Mouse (Mus musculus) lung, embryonic 15.5 days (tissue): ENCODE measurements around the gene 1500009C09Rik. TPM values are rescaled to one million over a fixed set of nuclear protein-coding genes. Genes with fewer than 3 reads are reported as not detected.
"Not testable (repeated sequence)": the region's sequence is repeated elsewhere in the genome, so short reads cannot be mapped to it uniquely, and the experiment has no call there.

Experiments used
- ATAC-seq: fragments of 200-750 bp; cut with Nextera tagmentation; 2 replicates; pipeline ENCODE4 v1.8.0; 2017; ENCODE audit warnings: moderate number of reproducible peaks, borderline replicate concordance; ENCODE audit not compliant: low FRiP score, low TSS enrichment; ENCODE audit errors: extremely low read depth
- H3K27ac ChIP-seq: fragments of 300-500 bp; sonication (generic); 2 replicates; pipeline ENCODE4 v1.5.1; 2015; ENCODE audit warnings: moderate library complexity, mild to moderate bottlenecking, inconsistent platforms
- H3K27me3 ChIP-seq: fragments of 300-500 bp; sonication (generic); 2 replicates; pipeline ENCODE4 v1.6.1; 2015; ENCODE audit warnings: inconsistent platforms
- H3K36me3 ChIP-seq: fragments of 300-500 bp; sonication (generic); 2 replicates; pipeline ENCODE4 v1.6.1; 2015; ENCODE audit warnings: inconsistent platforms
- H3K4me1 ChIP-seq: fragments of 300-500 bp; sonication (generic); 2 replicates; pipeline ENCODE4 v1.6.1; 2015; ENCODE audit warnings: inconsistent platforms
- H3K4me2 ChIP-seq: fragments of 300-500 bp; sonication (generic); 2 replicates; pipeline ENCODE4 v1.6.1; 2015; ENCODE audit warnings: inconsistent platforms, mild to moderate bottlenecking, moderate library complexity
- H3K4me3 ChIP-seq: fragments of 300-500 bp; sonication (generic); 2 replicates; pipeline ENCODE4 v1.5.1; 2015; ENCODE audit warnings: mild to moderate bottlenecking, inconsistent platforms
- H3K9ac ChIP-seq: fragments of 300-500 bp; sonication (generic); 2 replicates; pipeline ENCODE4 v1.6.1; 2015; ENCODE audit warnings: inconsistent platforms
- H3K9me3 ChIP-seq: fragments of 300-500 bp; sonication (generic); 2 replicates; pipeline ENCODE4 v1.6.1; 2016; ENCODE audit warnings: inconsistent platforms
- WGBS: fragments of 180-500 bp; shearing (Covaris S2); methylation state at CpG from one replicate; pipeline ENCODE4 v1.1.7; 2015; 5-methylcytosine and 5-hydroxymethylcytosine counted together
- polyA plus RNA-seq: library from polyadenylated mRNA; unstranded; fragments of >200 nt; fragmentation: Nextera tagmentation; extraction: Ambion mirVana; gene quantifications from 2 replicates; pipeline ENCODE4 v1.2.1, GENCODE M21; 2015

1500009C09Rik gene
- polyA plus RNA-seq, 1 experiment from 2014 or later: not detected

- 68% methylated on average over 3 of the region's 3 CpGs for WGBS
- peak overlapping the region; percentile 96 for H3K4me2 ChIP-seq
- ATAC-seq: no peak
- H3K27ac ChIP-seq: no peak overlapping the region
- H3K4me1 ChIP-seq: peaks cover 10% of the 10 kb centered on the region
- H3K4me3 ChIP-seq: peak overlapping the region; percentile 94
- no peaks in the 10 kb centered on the region for H3K27me3 ChIP-seq
- peak overlapping the region; percentile 69 for H3K9ac ChIP-seq
- H3K36me3 ChIP-seq: no peaks in the 10 kb centered on the region; the same call in 1 of the 2 replicates
- H3K9me3 ChIP-seq: no peaks in the 10 kb centered on the region
Measured at GRCm38 (mm10) chr15:82243311-82243710, 8.9 kb upstream of the 1500009C09Rik start.

- Histone ChIP-seq H3K27ac (peak overlapping the region; percentile 91; the same call in 1 of the 2 replicates), H3K36me3 (no peaks in the 10 kb centered on the region; the same call in 1 of the 2 replicates), H3K9me3 (no peaks in the 10 kb centered on the region), H3K4me3 (peak overlapping the region; percentile 94), H3K4me2 (peak overlapping the region; percentile 96), H3K27me3 (no peaks in the 10 kb centered on the region), H3K4me1 (peaks cover 10% of the 10 kb centered on the region), H3K9ac (peak overlapping the region; percentile 69)
- WGBS: 3% methylated on average over 12 of the region's 12 CpGs
- ATAC-seq: no peak; the same call in none of the 2 replicates
Measured at GRCm38 (mm10) chr15:82243742-82244114, 8.5 kb upstream of the 1500009C09Rik start.

- H3K4me1 ChIP-seq: peaks cover 10% of the 10 kb centered on the region
- peak; percentile 97 for ATAC-seq
- WGBS: under 1% methylated on average over 65 of the region's 65 CpGs
- peak within 1 kb of the TSS; percentile 96 for H3K4me2 ChIP-seq
- no peaks in the 10 kb centered on the region; the same call in 1 of the 2 replicates for H3K36me3 ChIP-seq
- peak within 1 kb of the TSS; percentile 91 for H3K27ac ChIP-seq
- H3K9ac ChIP-seq: peak within 1 kb of the TSS; percentile 69
- no peaks in the 10 kb centered on the region for H3K9me3 ChIP-seq
- H3K4me3 ChIP-seq: peak within 1 kb of the TSS; percentile 94
- no peaks in the 10 kb centered on the region for H3K27me3 ChIP-seq
Measured at GRCm38 (mm10) chr15:82244115-82244804, 7.9 kb upstream of the 1500009C09Rik start, which contains the start of gene Cenpm. Gene Cenpm, minus strand, starts transcription at chr15:82244748.

- H3K4me1 ChIP-seq, H3K36me3 ChIP-seq, H3K9me3 ChIP-seq, H3K27me3 ChIP-seq: not testable (repeated sequence)
- 19% methylated on average over 9 of the region's 9 CpGs for WGBS
- Histone ChIP-seq H3K4me3 (peak overlapping the region; percentile 94), H3K27ac (peak overlapping the region; percentile 91), H3K4me2 (peak overlapping the region; percentile 96), H3K9ac (peak overlapping the region; percentile 69)
- 0 out of 2 replicates have a peak, but pooled peaks have one; percentile 6 for ATAC-seq
Measured at GRCm38 (mm10) chr15:82244805-82245161, 7.4 kb upstream of the 1500009C09Rik start.

GRCm38 (mm10) chr15:82247131-82247776 is 4.9 kb upstream of the 1500009C09Rik start:
- Histone ChIP-seq H3K27me3 (no peaks in the 10 kb centered on the region), H3K27ac (no peak overlapping the region), H3K9me3 (no peaks in the 10 kb centered on the region; the same call in 1 of the 2 replicates), H3K4me3 (no peak overlapping the region), H3K36me3 (no peaks in the 10 kb centered on the region), H3K4me1 (peaks cover 10% of the 10 kb centered on the region), H3K9ac (no peak overlapping the region), H3K4me2 (no peak overlapping the region)
- no peak for ATAC-seq
- 64% methylated on average over 3 of the region's 3 CpGs for WGBS

- Histone ChIP-seq H3K4me2 (no peak overlapping the region), H3K4me3 (no peak overlapping the region), H3K27me3 (no peaks in the 10 kb centered on the region), H3K9me3 (no peaks in the 10 kb centered on the region; the same call in 1 of the 2 replicates), H3K4me1 (no peaks in the 10 kb centered on the region), H3K27ac (no peak overlapping the region), H3K9ac (no peak overlapping the region), H3K36me3 (no peaks in the 10 kb centered on the region)
- WGBS: 96% methylated on average over 3 of the region's 3 CpGs
- ATAC-seq: no peak
Measured at GRCm38 (mm10) chr15:82251579-82251978, 618 bp upstream of the 1500009C09Rik start.

- no peaks in the 10 kb centered on the region for H3K27me3 ChIP-seq
- WGBS: 36% methylated on average over 4 of the region's 4 CpGs
- H3K9ac ChIP-seq: no peak overlapping the region
- H3K4me2 ChIP-seq: no peak overlapping the region
- no peaks in the 10 kb centered on the region for H3K4me1 ChIP-seq
- no peaks in the 10 kb centered on the region; the same call in 1 of the 2 replicates for H3K9me3 ChIP-seq
- no peak overlapping the region for H3K27ac ChIP-seq
- H3K4me3 ChIP-seq: no peak overlapping the region
- no peak for ATAC-seq
- H3K36me3 ChIP-seq: no peaks in the 10 kb centered on the region
Measured at GRCm38 (mm10) chr15:82255248-82255647, 3.1 kb downstream of the 1500009C09Rik start.

- no peaks in the 10 kb centered on the region; the same call in 1 of the 2 replicates for H3K9me3 ChIP-seq
- H3K4me2 ChIP-seq: no peak overlapping the region
- no peak overlapping the region for H3K4me3 ChIP-seq
- no peaks in the 10 kb centered on the region for H3K4me1 ChIP-seq
- ATAC-seq: no peak; the same call in 1 of the 2 replicates
- H3K27ac ChIP-seq: no peak overlapping the region
- no peak overlapping the region for H3K9ac ChIP-seq
- H3K36me3 ChIP-seq: no peaks in the 10 kb centered on the region
- WGBS: 28% methylated on average over 10 of the region's 10 CpGs
- H3K27me3 ChIP-seq: no peaks in the 10 kb centered on the region
Measured at GRCm38 (mm10) chr15:82255944-82256383, 3.8 kb downstream of the 1500009C09Rik start.

- H3K4me1 ChIP-seq: no peaks in the 10 kb centered on the region
- H3K27ac ChIP-seq: no peak overlapping the region
- ATAC-seq: 0 out of 2 replicates have a peak, but pooled peaks have one; percentile 27
- no peak overlapping the region for H3K4me3 ChIP-seq
- H3K9me3 ChIP-seq: no peaks in the 10 kb centered on the region
- H3K27me3 ChIP-seq: no peaks in the 10 kb centered on the region; the same call in 1 of the 2 replicates
- no peak overlapping the region for H3K4me2 ChIP-seq
- WGBS: 12% methylated on average over 16 of the region's 16 CpGs
- H3K9ac ChIP-seq: no peak overlapping the region
- no peaks in the 10 kb centered on the region for H3K36me3 ChIP-seq
Measured at GRCm38 (mm10) chr15:82259510-82259909, 7.3 kb downstream of the 1500009C09Rik start.

GRCm38 (mm10) chr15:82266356-82266755 is 14.2 kb downstream of the 1500009C09Rik start:
- ATAC-seq: no peak
- Histone ChIP-seq H3K9me3 (no peaks in the 10 kb centered on the region), H3K9ac (no peak overlapping the region), H3K27me3 (peaks cover under 1% of the 10 kb centered on the region; the same call in 1 of the 2 replicates), H3K36me3 (no peaks in the 10 kb centered on the region), H3K4me2 (no peak overlapping the region), H3K27ac (no peak overlapping the region), H3K4me1 (no peaks in the 10 kb centered on the region), H3K4me3 (no peak overlapping the region)
- 8% methylated on average over 6 of the region's 6 CpGs for WGBS

- 23% methylated on average over 3 of the region's 3 CpGs for WGBS
- ATAC-seq: no peak
- no peak overlapping the region for H3K27ac ChIP-seq
- H3K4me2 ChIP-seq: no peak overlapping the region
- no peaks in the 10 kb centered on the region for H3K9me3 ChIP-seq
- H3K4me3 ChIP-seq: no peak overlapping the region
- H3K36me3 ChIP-seq: no peaks in the 10 kb centered on the region
- peaks cover 13% of the 10 kb centered on the region for H3K27me3 ChIP-seq
- no peak overlapping the region for H3K9ac ChIP-seq
- H3K4me1 ChIP-seq: no peaks in the 10 kb centered on the region
Measured at GRCm38 (mm10) chr15:82268185-82268584, 16.0 kb downstream of the 1500009C09Rik start.

GRCm38 (mm10) chr15:82268783-82269182 is 16.6 kb downstream of the 1500009C09Rik start:
- peaks cover 19% of the 10 kb centered on the region for H3K27me3 ChIP-seq
- H3K4me2 ChIP-seq: no peak overlapping the region
- no peaks in the 10 kb centered on the region for H3K36me3 ChIP-seq
- no peak overlapping the region for H3K9ac ChIP-seq
- no peaks in the 10 kb centered on the region for H3K4me1 ChIP-seq
- H3K4me3 ChIP-seq: no peak overlapping the region
- no peaks in the 10 kb centered on the region for H3K9me3 ChIP-seq
- WGBS: 73% methylated on average over 9 of the region's 9 CpGs
- ATAC-seq: no peak
- no peak overlapping the region for H3K27ac ChIP-seq
